Mouse (Mus musculus) midbrain, embryonic 16.5 days (tissue): ENCODE data around the gene Pex14. TPM values are rescaled to one million over a fixed set of nuclear protein-coding genes. Genes with fewer than 3 reads are reported as not detected.

Experiments used
- ATAC-seq: fragments of 200-750 bp; cut with Nextera tagmentation; 2 replicates; pipeline ENCODE4 v1.8.0; 2017; ENCODE audit warnings: moderate TSS enrichment
- H3K27ac ChIP-seq: fragments of 300-500 bp; sonication (generic); 2 replicates; pipeline ENCODE4 v1.5.1; 2014; ENCODE audit warnings: mild to moderate bottlenecking, low read length, mixed read lengths
- H3K27me3 ChIP-seq: fragments of 300-500 bp; sonication (generic); 2 replicates; pipeline ENCODE4 v1.6.1; 2014; ENCODE audit warnings: low read depth, low read length, mixed read lengths; ENCODE audit not compliant: control insufficient read depth, insufficient read depth
- H3K36me3 ChIP-seq: fragments of 300-500 bp; sonication (generic); 2 replicates; pipeline ENCODE4 v1.6.1; 2014; ENCODE audit warnings: mild to moderate bottlenecking, low read length, moderate library complexity, mixed read lengths; ENCODE audit not compliant: control insufficient read depth, insufficient read depth
- H3K4me1 ChIP-seq: fragments of 300-500 bp; sonication (generic); 2 replicates; pipeline ENCODE4 v1.6.1; 2014; ENCODE audit warnings: mild to moderate bottlenecking, low read length, mixed read lengths; ENCODE audit not compliant: control insufficient read depth, insufficient read depth
- H3K4me2 ChIP-seq: fragments of 300-500 bp; sonication (generic); 2 replicates; pipeline ENCODE4 v1.6.1; 2014; ENCODE audit warnings: mild to moderate bottlenecking, low read length, mixed read lengths
- H3K4me3 ChIP-seq: fragments of 300-500 bp; sonication (generic); 2 replicates; pipeline ENCODE4 v1.5.1; 2014; ENCODE audit warnings: low read depth, mild to moderate bottlenecking, low read length, moderate library complexity, mixed read lengths
- H3K9ac ChIP-seq: fragments of 300-500 bp; sonication (generic); 2 replicates; pipeline ENCODE4 v1.6.1; 2014; ENCODE audit warnings: low read depth, low read length, mixed read lengths
- H3K9me3 ChIP-seq: fragments of 300-500 bp; sonication (generic); replicated peaks from 2 replicates; pipeline ENCODE4 v1.6.1; 2014; ENCODE audit warnings: mild to moderate bottlenecking, low read length, mixed read lengths; ENCODE audit not compliant: control insufficient read depth, poor library complexity, severe bottlenecking
- WGBS: fragments of 180-500 bp; shearing (Covaris S2); extraction: QIAGEN DNeasy Blood & Tissue Kit; methylation state at CpG from one replicate; pipeline ENCODE4 v1.1.7; 2014; 5-methylcytosine and 5-hydroxymethylcytosine counted together
- polyA plus RNA-seq: library from polyadenylated mRNA; unstranded; fragments of >200 nt; fragmentation: Nextera tagmentation; extraction: Ambion mirVana; gene quantifications from 2 replicates; pipeline ENCODE4 v1.2.1, GENCODE M21; 2015

Pex14 gene
- polyA plus RNA-seq, 1 experiment from 2014 or later, result 57.0 TPM

DNA sequence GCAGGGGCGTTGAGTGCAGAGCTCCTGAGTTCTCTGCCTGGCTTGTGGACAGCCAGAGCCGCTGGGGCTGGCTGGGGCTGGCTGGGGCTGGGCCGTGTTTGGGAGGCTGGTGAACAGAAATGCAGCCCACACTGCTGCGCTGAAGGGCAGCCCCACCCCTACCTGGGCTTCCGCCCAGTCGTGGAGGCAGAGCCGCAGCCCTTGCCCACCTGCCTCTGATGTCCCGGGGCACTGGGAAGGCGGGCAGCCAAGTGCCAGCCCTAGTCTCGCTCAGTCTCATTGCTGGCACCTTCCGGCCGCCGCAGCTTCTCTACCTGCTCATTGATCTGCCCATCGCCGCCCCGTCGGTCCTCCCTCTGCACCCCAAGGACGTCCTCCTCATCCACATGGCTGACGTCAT is 138.6 kb downstream of the Pex14 start:
- Histone ChIP-seq H3K4me3 (no peak overlapping the region), H3K27me3 (no peaks in the 10 kb centered on the region), H3K9ac (no peak overlapping the region), H3K4me1 (no peaks in the 10 kb centered on the region), H3K36me3 (peaks cover 6% of the 10 kb centered on the region), H3K27ac (no peak overlapping the region), H3K9me3 (no peaks in the 10 kb centered on the region), H3K4me2 (no peak overlapping the region)
- WGBS, result 97% methylated on average over 19 of the region's 19 CpGs
- ATAC-seq, result no peak

DNA sequence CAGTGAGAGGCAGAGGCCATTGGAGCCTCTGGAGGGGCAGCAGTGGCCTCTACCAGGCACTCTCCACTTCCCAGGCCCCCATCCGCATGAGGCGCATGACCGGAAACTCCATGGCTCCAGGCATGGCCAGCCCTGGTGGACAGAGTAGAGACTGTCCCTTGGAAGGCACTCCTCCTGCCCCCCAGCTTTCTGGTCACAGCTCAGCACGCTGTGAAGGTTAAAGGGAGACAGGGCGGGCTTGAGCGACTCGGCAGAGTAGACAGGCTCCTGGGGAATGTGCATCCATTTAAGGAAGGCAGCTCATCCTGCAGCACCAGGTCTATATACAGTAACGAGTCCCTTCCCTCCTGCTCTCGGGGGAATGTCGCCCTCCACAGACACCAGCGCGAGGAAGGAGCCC is 139.7 kb downstream of the Pex14 start:
- H3K9me3 ChIP-seq, result no peaks in the 10 kb centered on the region
- no peak overlapping the region for H3K4me2 ChIP-seq
- WGBS, result 77% methylated on average over 12 of the region's 12 CpGs
- H3K9ac ChIP-seq, result no peak overlapping the region
- no peaks in the 10 kb centered on the region for H3K4me1 ChIP-seq
- H3K27ac ChIP-seq, result no peak overlapping the region
- peaks cover 6% of the 10 kb centered on the region for H3K36me3 ChIP-seq
- H3K27me3 ChIP-seq, result no peaks in the 10 kb centered on the region; the same call in 1 of the 2 replicates
- no peak for ATAC-seq
- no peak overlapping the region for H3K4me3 ChIP-seq

DNA sequence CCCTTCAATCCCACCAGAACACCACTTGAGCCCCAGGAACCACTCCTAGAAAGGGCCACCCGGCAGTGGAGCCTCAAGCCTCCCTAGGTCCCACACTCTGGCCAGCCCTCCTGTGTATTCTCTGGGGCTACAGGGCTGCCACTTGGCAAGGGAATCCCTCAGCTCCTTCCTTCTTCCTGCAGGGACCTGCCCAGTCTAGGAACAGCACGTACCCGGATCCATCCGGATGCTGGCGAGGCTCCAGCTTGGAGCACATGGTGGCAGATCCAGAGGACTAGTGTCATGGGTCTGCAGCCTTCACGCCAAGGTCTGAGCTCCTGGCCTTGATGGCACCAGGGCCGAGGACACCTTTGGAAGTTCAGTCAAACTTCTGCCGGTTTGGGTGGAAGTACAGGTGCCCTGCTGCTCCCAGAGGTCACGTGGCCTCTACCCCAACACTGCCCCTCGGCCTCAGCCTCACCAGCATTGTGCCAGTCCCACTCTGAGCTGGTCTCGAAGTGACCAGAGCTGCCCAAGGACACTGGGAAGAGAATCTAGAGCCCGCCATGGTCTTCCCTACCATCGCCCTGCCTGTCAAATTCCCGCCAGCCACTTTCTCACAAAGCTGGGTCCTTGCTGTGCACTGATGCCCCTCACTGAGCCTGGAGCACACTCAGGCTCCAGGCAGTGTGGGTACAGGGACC is 144.4 kb downstream of the Pex14 start:
- 88% methylated on average over 14 of the region's 14 CpGs for WGBS
- peaks cover 12% of the 10 kb centered on the region for H3K27me3 ChIP-seq
- H3K27ac ChIP-seq, result no peak overlapping the region
- H3K4me1 ChIP-seq, result peaks cover 26% of the 10 kb centered on the region
- H3K9me3 ChIP-seq, result no peaks in the 10 kb centered on the region
- no peak for ATAC-seq
- H3K36me3 ChIP-seq, result no peaks in the 10 kb centered on the region
- no peak overlapping the region for H3K9ac ChIP-seq
- no peak overlapping the region for H3K4me2 ChIP-seq
- H3K4me3 ChIP-seq, result no peak overlapping the region

DNA sequence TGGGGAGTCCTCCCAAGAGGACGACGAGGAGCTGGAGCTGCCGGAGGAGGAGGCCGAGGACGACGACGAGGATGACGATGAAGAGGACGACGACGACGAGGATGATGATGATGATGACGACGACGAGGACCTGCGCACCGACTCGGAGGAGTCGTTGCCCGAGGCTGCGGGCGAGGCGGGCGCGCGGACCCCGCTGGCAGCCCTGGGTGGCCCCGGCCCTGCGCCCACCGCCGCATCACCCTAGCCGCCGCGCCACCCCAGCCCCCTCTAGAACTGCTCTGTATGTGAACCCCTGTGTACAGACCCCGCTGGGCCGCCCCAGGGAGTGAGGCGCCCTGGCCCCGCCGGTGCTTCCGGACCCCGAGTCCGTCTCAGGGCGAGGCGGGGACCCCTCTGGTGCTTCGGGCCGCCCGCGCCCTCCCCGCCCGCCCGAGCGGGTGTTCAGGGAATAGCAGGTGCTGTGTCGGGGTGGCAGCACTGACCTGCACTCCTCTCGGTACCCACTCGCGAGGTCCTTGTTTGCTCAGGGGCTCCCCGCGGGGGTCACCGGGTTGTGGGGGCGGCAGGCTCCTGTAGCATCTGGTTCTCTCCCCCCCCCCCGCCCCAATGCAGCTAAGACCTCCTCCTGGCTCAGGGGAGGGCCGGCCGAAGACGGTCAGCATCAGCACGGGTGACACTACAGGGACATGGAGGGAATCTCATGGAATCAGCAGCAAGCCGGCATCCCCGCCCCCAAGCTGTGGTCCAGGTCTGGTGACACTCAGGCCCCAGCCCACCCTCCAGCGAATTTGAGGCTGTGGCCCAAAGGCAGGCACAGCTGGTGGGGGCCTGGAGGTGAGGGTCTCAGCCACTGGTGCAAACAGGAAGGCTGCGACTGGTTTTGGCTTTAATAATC is 147.1 kb downstream of the Pex14 start:
- ATAC-seq, result peak; percentile 46; the same call in 1 of the 2 replicates
- Histone ChIP-seq H3K36me3 (no peaks in the 10 kb centered on the region), H3K9me3 (no peaks in the 10 kb centered on the region), H3K9ac (peak overlapping the region; percentile 74), H3K4me3 (peak overlapping the region; percentile 49), H3K27ac (no peak overlapping the region), H3K27me3 (peaks cover 18% of the 10 kb centered on the region), H3K4me2 (peak overlapping the region; percentile 86), H3K4me1 (peaks cover 26% of the 10 kb centered on the region)
- 4% methylated on average over 47 of the region's 69 CpGs for WGBS

DNA sequence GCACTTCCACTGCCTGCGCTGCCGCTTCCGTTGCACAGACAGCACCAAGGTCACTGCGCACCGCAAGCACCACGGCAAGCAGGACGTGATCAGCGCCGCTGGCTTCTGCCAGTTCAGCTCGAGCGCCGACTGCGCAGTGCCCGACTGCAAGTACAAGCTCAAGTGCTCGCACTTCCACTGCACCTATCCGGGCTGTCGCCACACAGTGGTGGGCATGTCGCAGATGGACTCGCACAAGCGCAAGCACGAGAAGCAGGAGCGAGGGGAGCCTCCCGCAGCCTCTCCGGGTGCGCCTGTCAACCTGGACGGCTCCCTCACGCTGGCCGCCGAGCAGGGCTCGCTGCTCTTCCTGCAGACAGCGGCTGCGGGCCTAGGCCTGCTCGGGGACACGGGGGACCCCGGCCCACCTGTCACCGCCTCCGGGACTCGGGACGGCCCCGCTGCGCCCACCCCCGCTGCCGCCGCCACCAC is 147.8 kb downstream of the Pex14 start:
- ATAC-seq, result peak; percentile 25
- H3K4me1 ChIP-seq, result peaks cover 26% of the 10 kb centered on the region
- WGBS, result 4% methylated on average over 44 of the region's 44 CpGs
- H3K27me3 ChIP-seq, result peaks cover 18% of the 10 kb centered on the region
- peak overlapping the region; percentile 86 for H3K4me2 ChIP-seq
- H3K9me3 ChIP-seq, result no peaks in the 10 kb centered on the region
- peak overlapping the region; percentile 49 for H3K4me3 ChIP-seq
- no peak overlapping the region; the same call in 1 of the 2 replicates for H3K27ac ChIP-seq
- peak overlapping the region; percentile 74 for H3K9ac ChIP-seq
- H3K36me3 ChIP-seq, result no peaks in the 10 kb centered on the region

DNA sequence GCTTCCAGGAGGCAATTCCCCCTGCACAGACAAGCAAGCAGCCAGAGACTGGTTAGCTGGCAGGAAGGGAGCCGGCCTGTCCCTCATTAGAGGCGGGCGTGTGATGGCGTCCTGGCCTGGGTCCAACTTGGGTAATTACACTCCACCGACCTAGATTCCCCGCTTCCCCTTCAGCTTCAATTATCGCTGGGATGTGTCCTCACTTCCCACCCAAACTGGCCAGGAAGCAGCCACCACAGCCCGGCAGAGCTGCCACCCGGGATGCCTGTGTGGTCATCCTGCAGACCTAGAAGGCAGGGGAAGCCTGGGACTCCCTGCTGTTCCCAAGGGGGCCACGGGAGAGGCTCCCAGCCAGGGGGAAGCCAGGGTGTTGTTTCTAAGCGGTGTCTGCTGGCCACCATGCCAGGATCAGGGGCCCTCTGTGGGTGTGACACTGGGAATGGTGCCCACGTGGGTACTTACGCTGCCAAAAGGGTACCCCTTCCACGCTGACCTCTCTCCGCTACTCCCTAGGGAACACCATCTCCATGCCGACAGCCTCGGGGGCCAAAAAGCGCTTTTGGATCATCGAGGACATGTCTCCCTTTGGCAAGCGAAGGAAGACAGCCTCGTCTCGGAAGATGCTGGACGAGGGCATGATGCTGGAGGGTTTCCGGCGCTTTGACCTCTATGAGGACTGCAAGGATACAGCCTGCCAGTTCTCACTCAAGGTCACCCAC is 148.6 kb downstream of the Pex14 start:
- Histone ChIP-seq H3K27ac (peak overlapping the region; percentile 11; the same call in 1 of the 2 replicates), H3K4me1 (peaks cover 26% of the 10 kb centered on the region), H3K27me3 (peaks cover 18% of the 10 kb centered on the region), H3K4me3 (no peak overlapping the region), H3K4me2 (peak overlapping the region; percentile 86), H3K9ac (peak overlapping the region; percentile 31; the same call in 1 of the 2 replicates), H3K36me3 (no peaks in the 10 kb centered on the region), H3K9me3 (no peaks in the 10 kb centered on the region)
- peak; percentile 36; the same call in 1 of the 2 replicates for ATAC-seq
- WGBS, result 30% methylated on average over 25 of the region's 25 CpGs

DNA sequence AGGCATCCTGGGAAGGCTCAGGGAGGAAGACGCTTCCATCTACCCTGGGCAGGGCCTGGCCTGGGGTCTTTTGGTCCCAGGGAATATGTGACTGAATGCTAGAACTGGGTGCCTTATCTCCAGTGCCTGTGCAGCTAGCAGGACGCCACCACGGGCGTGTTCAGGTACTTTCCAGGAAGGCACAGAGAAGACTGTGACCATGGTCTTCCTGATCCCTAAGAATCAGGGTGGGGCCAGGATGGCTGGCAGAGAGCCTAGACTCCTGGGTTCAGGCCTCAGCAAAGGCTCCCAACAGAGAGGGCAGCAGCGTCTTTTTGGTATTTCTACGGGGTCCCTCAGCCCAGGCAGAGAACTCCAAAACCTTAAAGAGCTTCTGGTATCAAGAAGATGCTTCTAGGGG is 149.2 kb downstream of the Pex14 start:
- 73% methylated on average over 6 of the region's 6 CpGs for WGBS
- H3K27ac ChIP-seq, result peak overlapping the region; percentile 11; the same call in 1 of the 2 replicates
- no peaks in the 10 kb centered on the region for H3K36me3 ChIP-seq
- no peak for ATAC-seq
- no peak overlapping the region for H3K4me3 ChIP-seq
- H3K9me3 ChIP-seq, result no peaks in the 10 kb centered on the region
- H3K4me2 ChIP-seq, result no peak overlapping the region; the same call in 1 of the 2 replicates
- peaks cover 18% of the 10 kb centered on the region for H3K27me3 ChIP-seq
- peaks cover 26% of the 10 kb centered on the region for H3K4me1 ChIP-seq
- peak overlapping the region; percentile 31; the same call in 1 of the 2 replicates for H3K9ac ChIP-seq

DNA sequence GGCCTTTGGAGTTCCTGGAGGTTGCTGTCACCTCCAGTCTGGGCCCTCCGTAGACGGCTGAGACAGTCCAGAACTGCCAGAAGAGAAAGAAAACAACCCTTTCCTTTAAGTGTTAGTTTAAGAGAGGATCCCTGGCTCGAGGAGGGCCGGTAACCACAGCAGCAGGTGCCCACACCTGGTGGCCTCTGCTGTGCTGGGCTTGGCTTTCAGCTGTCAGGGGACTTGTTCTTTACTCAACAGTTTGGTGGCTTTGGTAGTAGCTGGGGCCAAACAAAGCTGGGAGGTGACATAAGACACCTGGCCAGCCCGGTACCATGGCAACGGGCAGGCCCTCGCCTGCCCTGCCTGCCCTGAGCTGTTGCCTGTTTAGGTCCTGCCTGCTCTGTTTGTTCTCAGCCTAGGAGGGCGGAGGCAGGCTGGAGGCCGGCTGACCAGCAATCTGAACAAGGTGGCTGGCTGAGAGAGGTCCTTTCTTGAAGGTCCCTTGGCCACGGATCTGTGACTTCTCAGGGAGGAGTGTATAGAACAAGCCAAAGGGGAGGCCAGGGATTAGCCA is 151.8 kb downstream of the Pex14 start:
- no peak overlapping the region for H3K9ac ChIP-seq
- no peak for ATAC-seq
- H3K4me2 ChIP-seq, result no peak overlapping the region
- H3K27me3 ChIP-seq, result peaks cover 20% of the 10 kb centered on the region
- peaks cover 25% of the 10 kb centered on the region for H3K4me1 ChIP-seq
- H3K36me3 ChIP-seq, result no peaks in the 10 kb centered on the region
- H3K27ac ChIP-seq, result no peak overlapping the region
- H3K4me3 ChIP-seq, result no peak overlapping the region
- 59% methylated on average over 10 of the region's 10 CpGs for WGBS
- H3K9me3 ChIP-seq, result no peaks in the 10 kb centered on the region
